Mouse (Mus musculus): ENCODE measurements at regions not wholly inside any gene's neighbourhood (a gene's known extent, or its start where the extent isn't known, plus 50 kb on each side); places are given as distances from the start of the nearest gene placed in this dataset.
"Not testable (repeated sequence)": the region's sequence is repeated elsewhere in the genome, so short reads cannot be mapped to it uniquely, and the experiment has no call there.

GRCm38 (mm10) chr4:4708261-4708660 lies 84.9 kb downstream of the Impad1 start:
- DNase-seq = peak; percentile 8

- no peak for DNase-seq
Observed at GRCm38 (mm10) chr4:4699102-4699501, 94.1 kb downstream of the Impad1 start.

GRCm38 (mm10) chr4:4695413-4695812 lies 97.7 kb downstream of the Impad1 start:
- no peak for DNase-seq

- DNase-seq = no peak
Observed at GRCm38 (mm10) chr4:4686920-4687319, 106.2 kb downstream of the Impad1 start.

- DNase-seq = no peak
Observed at GRCm38 (mm10) chr4:4674607-4675006, 118.5 kb downstream of the Impad1 start.

GRCm38 (mm10) chr4:4650251-4650650 lies 142.9 kb downstream of the Impad1 start:
- no peak for DNase-seq

GRCm38 (mm10) chr4:4645264-4645663 lies 147.9 kb downstream of the Impad1 start:
- no peak for DNase-seq

- DNase-seq = no peak
Observed at GRCm38 (mm10) chr4:4636258-4636657, 156.9 kb downstream of the Impad1 start.

GRCm38 (mm10) chr4:4635856-4636255 lies 157.3 kb downstream of the Impad1 start:
- DNase-seq = no peak

- no peak for DNase-seq
Observed at GRCm38 (mm10) chr4:4635338-4635737, 157.8 kb downstream of the Impad1 start.

GRCm38 (mm10) chr4:4634646-4635045 lies 158.5 kb downstream of the Impad1 start:
- DNase-seq = no peak

GRCm38 (mm10) chr4:4630750-4631149 lies 162.4 kb downstream of the Impad1 start:
- DNase-seq = no peak

GRCm38 (mm10) chr4:4629251-4629650 lies 163.9 kb downstream of the Impad1 start:
- no peak for DNase-seq

GRCm38 (mm10) chr4:4623840-4624239 lies 169.3 kb downstream of the Impad1 start:
- peak; percentile 50 for DNase-seq

GRCm38 (mm10) chr4:4620135-4620534 lies 173.0 kb downstream of the Impad1 start:
- not testable (repeated sequence) for DNase-seq

GRCm38 (mm10) chr4:4614577-4614976 lies 178.6 kb downstream of the Impad1 start:
- DNase-seq = no peak

All from cerebellum, adult 9-11 months (tissue).